Mouse (Mus musculus) heart, postnatal 14 days (tissue): Measurements from ENCODE around the gene Spag6. TPM values are rescaled to one million over a fixed set of nuclear protein-coding genes. Genes with fewer than 3 reads are reported as not detected.

Source experiments
- DNase-seq, 2 experiments: peaks; one replicate each; pipeline ENCODE4 v3.0.0; 2021 to 2022
- intact Hi-C: fragments of 180-260 bp; cut with DNase I; formaldehyde crosslinking; loops from one replicate; pipeline ENCODE4 v1.15.1; 2025
- total RNA-seq, 2 experiments: library from RNA; stranded (reverse); gene quantifications; 2 replicates each; pipeline ENCODE4 v1.2.3; 2021

Gene Spag6
- total RNA-seq, 2 experiments from 2014 or later, result not detected

- intact Hi-C loops, result no loop called here
- DNase-seq, result no peak
These were observed 20.5 kb downstream of the Spag6 start for GRCm38 (mm10) chr2:18714337-18714736.

DNA sequence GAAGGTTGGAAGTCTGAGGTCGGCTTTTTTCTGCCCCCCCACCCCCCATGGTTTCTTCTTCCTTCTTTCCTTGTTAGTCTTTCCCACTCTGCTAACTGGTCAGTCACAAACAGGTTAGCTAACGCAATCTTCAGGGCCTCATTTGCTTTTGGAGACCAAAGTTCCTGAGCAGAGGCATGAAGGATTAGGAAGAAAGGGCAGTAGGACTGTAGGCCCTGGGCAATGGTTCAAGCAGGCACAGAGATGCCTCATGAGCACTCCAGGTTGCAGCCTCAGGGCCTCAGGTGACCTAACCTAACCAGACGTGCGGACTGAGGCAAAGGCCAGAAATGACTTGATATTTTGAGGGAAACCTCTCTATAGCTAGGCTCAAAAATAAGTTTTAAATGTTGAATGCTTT lies 24.7 kb downstream of the Spag6 start:
- no peak for DNase-seq
- intact Hi-C loops, result no loop called here

DNA sequence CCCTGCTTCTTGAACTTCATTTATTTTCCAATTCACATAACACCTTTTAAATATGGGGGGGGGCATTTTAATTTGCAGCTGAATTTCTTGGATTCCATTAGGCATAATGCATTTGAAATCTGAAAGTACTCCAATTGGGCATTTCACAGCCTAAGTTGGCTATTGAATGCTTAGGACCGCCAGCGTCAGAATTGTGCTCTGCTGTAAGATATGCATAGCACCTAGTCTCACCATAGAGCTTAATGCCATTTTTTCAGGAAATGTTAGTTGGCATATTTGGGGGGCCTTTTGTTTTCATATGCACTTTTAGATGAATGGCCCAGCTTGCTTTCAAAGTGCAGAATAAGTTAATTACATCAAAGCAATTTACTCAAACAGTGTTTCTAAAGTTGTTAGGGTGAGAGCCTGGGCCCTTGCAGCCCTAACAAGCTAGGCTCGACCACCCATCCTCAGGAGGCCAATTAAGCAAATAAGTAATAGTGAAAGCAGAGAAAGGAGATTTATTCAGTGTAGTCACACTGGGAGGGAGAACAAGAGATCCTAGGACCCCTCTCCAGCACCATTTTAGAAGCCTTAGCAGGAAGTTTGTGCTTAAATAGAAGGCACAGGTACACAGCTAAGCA lies 28.5 kb downstream of the Spag6 start:
- intact Hi-C loops, result no loop called here
- no peak for DNase-seq

DNA sequence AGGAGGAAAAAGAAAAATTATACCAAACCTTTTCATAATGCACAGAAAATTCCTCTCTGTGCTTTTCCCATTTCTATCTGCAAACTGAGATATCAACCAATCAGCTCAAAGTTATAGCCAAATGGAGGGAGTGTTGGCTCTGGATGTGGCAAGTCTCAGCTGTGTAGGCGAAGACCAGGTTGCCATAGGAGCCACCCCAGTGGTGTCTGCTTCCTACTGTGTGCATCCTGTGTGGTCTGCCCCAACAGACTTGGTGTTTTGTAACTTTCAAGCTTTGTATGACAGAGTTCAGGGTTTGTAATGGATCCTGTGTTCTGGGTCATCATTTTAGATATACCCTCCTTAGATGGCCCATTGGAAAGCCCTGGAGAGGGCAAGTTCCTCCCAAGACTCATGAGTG lies 30.6 kb downstream of the Spag6 start:
- DNase-seq, result no peak
- intact Hi-C loops, result no loop called here

DNA sequence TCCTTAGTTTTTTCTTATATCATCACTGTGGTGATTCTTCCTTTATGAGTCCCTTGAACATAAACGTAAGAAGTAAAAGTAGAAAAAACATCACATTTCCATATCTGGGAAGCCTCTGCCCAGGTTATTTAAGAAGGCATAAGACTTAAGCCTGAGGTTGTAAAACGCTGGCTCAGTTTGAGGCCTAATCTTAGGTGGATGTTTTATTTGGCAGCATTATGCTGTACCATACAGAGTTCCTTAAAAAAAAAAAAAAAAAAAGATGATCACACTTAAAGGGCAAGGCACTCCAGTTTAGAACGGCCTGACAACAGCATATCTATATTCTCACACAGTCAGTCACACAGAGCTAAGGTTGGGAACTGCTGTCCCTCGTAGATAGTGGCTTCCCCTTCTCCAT lies 32.0 kb downstream of the Spag6 start:
- DNase-seq, result no peak
- intact Hi-C loops, result no loop called here

DNA sequence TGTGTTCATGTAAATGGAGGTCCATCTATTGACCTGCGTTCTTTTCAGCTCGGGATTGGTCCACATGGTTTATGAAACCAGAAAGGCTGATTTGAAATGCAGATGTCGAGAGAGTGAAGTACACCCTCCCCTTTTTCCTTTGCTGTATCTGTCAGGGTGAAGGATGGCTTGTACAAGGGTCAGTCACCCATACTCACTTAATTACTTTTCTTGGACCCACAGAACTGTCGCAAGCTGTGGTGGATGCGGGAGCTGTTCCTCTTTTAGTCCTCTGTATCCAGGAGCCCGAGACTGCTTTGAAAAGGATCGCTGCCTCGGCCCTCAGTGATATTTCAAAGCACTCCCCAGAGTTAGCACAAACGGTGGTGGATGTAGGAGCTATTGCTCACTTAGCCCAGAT lies 37.9 kb downstream of the Spag6 start:
- intact Hi-C loops, result no loop called here
- no peak for DNase-seq

DNA sequence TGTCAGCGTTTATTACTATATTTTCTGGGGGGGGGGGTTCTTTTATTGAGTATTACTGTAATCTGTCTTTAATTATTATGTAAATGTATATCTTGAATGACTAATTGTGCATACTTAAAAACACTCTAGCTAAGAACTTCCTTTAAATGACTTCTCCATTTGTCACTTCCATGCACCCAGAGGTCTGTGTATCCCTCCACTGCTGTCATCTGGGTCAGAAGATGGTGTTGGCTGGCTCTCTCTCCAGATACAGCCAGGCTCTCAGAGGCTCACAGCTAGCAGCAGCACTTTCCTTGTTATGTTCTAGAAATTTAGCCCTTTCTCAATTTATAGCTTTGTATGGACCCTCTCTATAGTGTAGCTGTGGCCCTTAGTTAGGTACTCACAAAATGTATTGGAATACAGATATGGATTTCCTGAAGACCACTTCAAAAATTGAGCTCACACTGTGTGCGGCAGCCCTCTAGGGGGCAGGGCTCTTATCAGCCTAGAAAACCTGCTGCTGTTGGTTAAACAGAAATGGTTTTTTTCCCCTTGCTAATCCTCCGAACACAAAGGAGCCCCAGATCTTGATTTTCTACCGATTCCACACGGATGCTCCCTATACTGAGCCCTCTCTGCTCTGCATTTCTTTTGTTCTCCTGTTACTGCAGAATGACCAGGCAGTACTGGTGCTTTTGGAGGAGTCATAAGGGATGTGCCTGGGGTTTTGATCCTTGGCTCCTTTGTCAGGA lies 40.7 kb downstream of the Spag6 start:
- DNase-seq, result no peak
- intact Hi-C loops, result no loop called here

DNA sequence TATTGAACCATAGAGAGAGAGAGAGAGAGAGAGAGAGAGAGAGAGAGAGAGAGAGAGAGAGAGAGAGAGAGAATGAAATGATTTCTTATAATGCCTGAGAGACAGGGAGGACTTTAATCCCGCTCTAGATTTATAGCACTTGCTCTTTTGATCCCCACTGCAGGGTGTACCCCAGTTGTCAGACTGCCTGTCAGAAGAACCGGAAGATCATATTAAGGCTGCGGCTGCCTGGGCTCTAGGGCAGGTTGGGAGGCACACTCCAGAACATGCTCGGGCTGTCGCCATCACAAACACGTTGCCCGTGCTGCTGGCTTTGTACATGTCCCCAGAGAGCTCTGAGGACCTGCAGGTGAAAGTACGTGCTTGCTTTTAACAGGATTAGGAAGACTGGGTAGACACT lies 43.2 kb downstream of the Spag6 start:
- intact Hi-C loops, result no loop called here

DNA sequence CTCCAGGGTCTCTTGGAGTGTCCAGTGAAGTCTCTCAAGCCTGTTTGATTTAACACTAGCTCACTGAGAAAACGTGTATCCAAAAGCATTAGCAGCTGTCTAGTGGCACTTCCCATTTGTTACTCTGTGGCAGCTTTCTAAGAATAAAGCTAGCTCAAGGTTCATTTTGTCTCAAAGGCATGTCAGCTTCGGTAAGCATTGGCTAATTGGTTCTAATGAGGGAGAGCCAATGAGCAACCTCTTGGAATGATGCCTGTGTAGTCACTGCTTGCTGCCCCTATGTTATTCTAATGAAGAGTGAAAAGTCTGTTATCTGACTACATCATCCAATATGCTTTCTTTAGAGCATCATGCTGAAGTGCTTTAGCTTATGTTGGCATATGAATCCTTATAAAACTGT lies 45.4 kb downstream of the Spag6 start:
- DNase-seq, result no peak
- intact Hi-C loops, result no loop called here

More for the DNA sequence above, 43.2 kb downstream of the Spag6 start:
- DNase-seq, result no peak

DNA sequence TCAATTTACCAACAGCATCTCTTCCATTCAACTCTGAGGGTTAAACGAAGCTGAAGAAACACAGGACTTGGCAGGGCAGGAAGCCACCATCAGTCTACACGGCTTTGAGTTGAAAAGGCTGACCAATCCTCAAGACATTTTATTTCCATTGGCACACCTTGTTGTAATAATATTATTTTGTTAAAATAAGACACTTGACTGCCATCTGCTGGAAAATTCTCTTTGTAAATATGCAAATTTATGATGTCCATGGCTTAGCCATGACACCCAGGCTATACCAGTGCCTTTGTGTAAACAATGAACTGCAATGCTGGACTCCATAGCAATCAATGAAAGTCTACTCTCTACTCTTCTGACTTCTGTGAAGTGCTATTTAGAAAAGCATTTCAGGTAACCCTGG lies 62.3 kb downstream of the Spag6 start:
- DNase-seq, result peak in 1 of 2 experiments; percentile 11
- intact Hi-C loops, result no loop called here

DNA sequence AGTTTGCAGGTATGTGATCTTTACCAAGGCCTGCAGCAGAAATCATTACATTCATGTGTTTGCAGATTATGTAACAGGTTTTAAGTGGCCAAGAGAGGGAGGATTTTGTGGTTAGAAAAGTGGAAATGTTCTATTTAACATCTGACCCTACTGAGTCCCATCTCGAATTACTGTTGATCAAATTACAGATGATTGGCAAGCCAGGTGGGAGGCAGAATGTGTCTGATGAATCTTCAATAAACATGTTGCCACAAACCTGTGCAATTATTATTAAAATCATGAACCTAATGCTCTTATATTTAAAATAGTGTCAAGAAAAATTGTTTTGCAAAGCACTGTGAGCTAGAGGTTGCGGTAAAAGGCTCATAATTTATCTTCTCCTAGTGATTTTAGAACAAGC lies 71.0 kb downstream of the Spag6 start:
- intact Hi-C loops, result loop anchor here (5.0 to 10.0 kb wide), 6 partner anchors 178 to 738 kb away; partner anchors contain the start of genes Dnajc1, Msrb2 and Skida1
- DNase-seq, result no peak

- peak; percentile 19 to 43 for DNase-seq
- intact Hi-C loops, result loop anchor here (2.0 to 10.0 kb wide), 10 partner anchors 55 to 738 kb away; partner anchors contain the start of genes Bmi1, Dnajc1, Msrb2 and Skida1
These were observed 71.8 kb downstream of the Spag6 start for GRCm38 (mm10) chr2:18765481-18766249.

- DNase-seq, result peak in 1 of 2 experiments; percentile 21
- intact Hi-C loops, result loop anchor here (2.0 to 10.0 kb wide), 10 partner anchors 54 to 739 kb away; partner anchors contain the start of genes Bmi1, Dnajc1, Msrb2 and Skida1
These were observed 72.6 kb downstream of the Spag6 start for GRCm38 (mm10) chr2:18766441-18766820.

GRCm38 (mm10) chr2:18766821-18767541 lies 73.1 kb downstream of the Spag6 start:
- intact Hi-C loops, result loop anchor here (2.0 to 10.0 kb wide), 10 partner anchors 54 to 740 kb away; partner anchors contain the start of genes Bmi1, Dnajc1, Msrb2 and Skida1
- DNase-seq, result peak; percentile 89 to 93

DNA sequence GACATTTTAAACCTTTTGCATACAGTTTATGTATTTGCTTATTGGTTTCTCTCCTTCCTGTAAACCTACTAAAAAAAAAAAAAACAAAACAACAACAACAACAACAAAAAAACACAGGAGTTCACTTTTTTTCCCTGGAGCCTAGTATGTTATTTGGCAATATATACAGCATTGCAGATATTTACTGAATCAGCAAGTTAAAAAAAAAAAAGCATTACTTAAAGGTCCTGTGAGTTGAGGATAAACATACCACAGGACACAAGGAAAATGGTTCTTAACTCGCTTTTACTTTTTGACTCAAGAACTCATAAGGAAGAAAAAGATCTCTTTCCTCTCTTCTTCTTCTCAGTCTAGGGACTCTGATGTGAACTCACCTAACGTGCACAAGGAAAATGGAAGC lies 74.6 kb downstream of the Spag6 start:
- no peak for DNase-seq
- intact Hi-C loops, result loop anchor here (5.0 to 10.0 kb wide), 6 partner anchors 181 to 741 kb away; partner anchors contain the start of genes Dnajc1, Msrb2 and Skida1

DNA sequence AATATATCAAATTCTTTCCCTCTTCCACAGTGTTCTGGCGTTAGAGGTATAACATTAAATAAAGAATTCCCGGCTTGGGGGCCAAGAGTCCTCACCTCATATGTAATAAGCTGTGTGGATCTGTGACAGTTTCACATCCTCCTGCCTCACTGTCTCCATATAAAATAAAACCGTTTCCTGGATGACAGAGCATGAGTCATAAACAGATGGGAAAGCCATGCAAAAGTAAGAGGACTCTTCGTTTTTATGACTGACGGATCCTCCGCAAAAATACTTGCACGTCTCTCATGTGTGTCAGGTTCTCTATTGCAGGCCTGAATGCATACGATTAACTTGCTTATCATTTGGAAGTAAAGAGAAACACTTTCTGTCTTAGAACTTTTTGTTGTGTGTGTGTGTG lies 78.6 kb downstream of the Spag6 start:
- intact Hi-C loops, result no loop called here
- no peak for DNase-seq

DNA sequence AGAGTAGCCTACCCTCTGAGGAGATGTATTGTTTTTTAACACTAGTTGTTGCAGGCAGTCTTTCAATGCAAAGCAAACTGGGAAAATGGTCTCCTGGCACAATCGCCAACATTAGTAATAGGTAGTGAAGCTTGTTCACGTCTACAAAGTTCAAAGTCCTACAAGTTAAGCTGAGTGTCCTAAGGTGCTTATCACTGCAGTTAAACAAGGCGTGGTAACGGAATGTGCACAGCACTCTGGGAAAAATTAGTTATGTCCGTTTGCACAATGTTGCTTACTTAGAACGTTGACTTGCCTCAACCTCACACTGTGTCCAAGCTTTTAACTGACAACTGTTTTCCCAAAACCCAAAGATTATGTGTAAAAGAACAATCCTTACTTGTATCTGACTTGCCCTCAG lies 80.5 kb downstream of the Spag6 start:
- no peak for DNase-seq
- intact Hi-C loops, result no loop called here

DNA sequence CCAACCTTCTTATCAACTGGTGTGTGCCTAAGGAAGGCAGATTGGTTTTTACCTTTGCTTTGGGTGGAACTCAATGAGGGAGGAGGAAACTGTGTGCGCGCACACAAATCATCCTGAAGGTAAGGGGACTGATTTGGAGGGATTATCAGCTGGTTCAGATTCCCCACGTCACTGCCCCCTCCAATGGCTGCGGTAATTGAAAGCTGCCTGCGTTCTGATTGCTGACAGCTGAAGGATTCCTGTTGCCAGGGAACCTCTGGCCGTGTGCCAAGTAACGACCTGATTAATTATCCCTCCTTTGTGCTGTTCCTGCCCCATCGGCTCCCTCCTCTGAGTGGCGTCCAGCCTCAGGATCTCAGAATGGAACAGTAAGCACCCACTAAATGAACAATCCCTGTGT lies 84.4 kb downstream of the Spag6 start:
- intact Hi-C loops, result no loop called here
- peak; percentile 46 to 54 for DNase-seq

DNA sequence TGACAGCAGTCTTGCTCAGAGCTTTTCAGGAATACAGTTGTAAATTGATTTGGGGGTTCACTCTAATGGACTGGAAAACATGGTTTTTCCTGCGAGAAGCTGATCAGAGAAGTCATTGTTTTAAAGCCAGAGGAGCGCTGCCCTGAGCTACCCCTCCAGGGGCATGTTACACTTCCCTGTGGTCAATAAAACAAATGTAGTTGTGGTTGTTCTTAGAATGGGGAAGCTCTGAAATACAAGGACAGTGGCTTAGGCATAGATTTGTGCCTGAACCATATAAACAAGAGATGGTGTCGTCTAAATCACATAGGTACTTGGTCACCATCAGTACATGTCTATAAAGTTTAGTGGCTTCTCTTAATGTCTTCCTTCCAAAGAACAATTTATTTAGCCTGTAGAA lies 86.0 kb downstream of the Spag6 start:
- intact Hi-C loops, result loop anchor here (5.0 kb wide), 1 partner anchor 37 kb away; no protein-coding TSS in a partner anchor
- no peak for DNase-seq

DNA sequence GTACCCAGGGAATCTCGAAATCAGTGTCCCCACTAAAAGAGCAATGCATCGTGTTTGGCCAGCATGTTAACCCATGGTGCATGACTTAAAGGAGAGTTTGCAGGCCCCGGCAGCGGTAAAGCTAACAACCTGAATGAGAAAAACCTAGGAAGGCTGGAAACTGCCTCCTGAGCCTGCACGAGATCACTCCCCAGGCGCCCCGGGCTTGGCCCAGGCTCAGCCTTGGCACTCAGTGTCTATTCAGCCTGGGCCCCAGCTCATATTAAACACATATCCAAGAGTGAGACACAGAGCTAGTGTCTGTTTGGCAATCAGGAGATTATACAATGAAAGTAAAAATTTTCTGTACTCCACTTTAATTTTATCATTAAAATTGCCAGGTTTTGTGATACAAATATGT lies 87.5 kb downstream of the Spag6 start:
- DNase-seq, result no peak

More for the DNA sequence above, 87.5 kb downstream of the Spag6 start:
- intact Hi-C loops, result loop anchor here (5.0 kb wide), 1 partner anchor 36 kb away; no protein-coding TSS in a partner anchor
